Mouse (Mus musculus) midbrain, embryonic 11.5 days (tissue): ENCODE measurements around the gene Map3k5. TPM values are rescaled to one million over a fixed set of nuclear protein-coding genes. Genes with fewer than 3 reads are reported as not detected.

Source experiments
- ATAC-seq: fragments of 200-750 bp; cut with Nextera tagmentation; 2 replicates; pipeline ENCODE4 v1.8.0; 2017; ENCODE audit warnings: moderate TSS enrichment, moderate library complexity; ENCODE audit not compliant: low FRiP score
- DNase-seq: peaks from one replicate; pipeline ENCODE4 v3.0.0; 2015; ENCODE audit warnings: low spot score; ENCODE audit errors: missing footprints
- H3K27ac ChIP-seq: fragments of 300-500 bp; sonication (generic); 2 replicates; pipeline ENCODE4 v1.5.1; 2014; ENCODE audit warnings: low read depth, low read length
- H3K27me3 ChIP-seq: fragments of 300-500 bp; sonication (generic); 2 replicates; pipeline ENCODE4 v1.6.1; 2014; ENCODE audit warnings: mild to moderate bottlenecking, low read length, moderate library complexity, mixed read lengths; ENCODE audit not compliant: control insufficient read depth, insufficient read depth
- H3K36me3 ChIP-seq: fragments of 300-500 bp; sonication (generic); 2 replicates; pipeline ENCODE4 v1.6.1; 2014; ENCODE audit warnings: mild to moderate bottlenecking, low read length, moderate library complexity, mixed read lengths; ENCODE audit not compliant: control insufficient read depth, insufficient read depth
- H3K4me1 ChIP-seq: fragments of 300-500 bp; sonication (generic); 2 replicates; pipeline ENCODE4 v1.6.1; 2014; ENCODE audit warnings: low read length; ENCODE audit not compliant: control insufficient read depth, insufficient read depth
- H3K4me2 ChIP-seq: fragments of 300-500 bp; sonication (generic); 2 replicates; pipeline ENCODE4 v1.6.1; 2014; ENCODE audit warnings: mild to moderate bottlenecking, moderate library complexity
- H3K4me3 ChIP-seq: fragments of 300-500 bp; sonication (generic); 2 replicates; pipeline ENCODE4 v1.5.1; 2014; ENCODE audit warnings: low read depth, low read length
- H3K9ac ChIP-seq: fragments of 300-500 bp; sonication (generic); 2 replicates; pipeline ENCODE4 v1.6.1; 2014; ENCODE audit warnings: low read length
- H3K9me3 ChIP-seq: fragments of 300-500 bp; sonication (generic); 2 replicates; pipeline ENCODE4 v1.6.1; 2016; ENCODE audit warnings: low read length; ENCODE audit not compliant: control insufficient read depth
- WGBS: fragments of 180-500 bp; shearing (Covaris S2); extraction: QIAGEN DNeasy Blood & Tissue Kit; methylation state at CpG from one replicate; pipeline ENCODE4 v1.1.7; 2014; 5-methylcytosine and 5-hydroxymethylcytosine counted together
- polyA plus RNA-seq: library from polyadenylated mRNA; unstranded; fragments of >200 nt; fragmentation: Nextera tagmentation; extraction: Ambion mirVana; gene quantifications from 2 replicates; pipeline ENCODE4 v1.2.1, GENCODE M21; 2014

Gene Map3k5
- polyA plus RNA-seq, 1 experiment from 2014 or later = 0.51 TPM

DNA sequence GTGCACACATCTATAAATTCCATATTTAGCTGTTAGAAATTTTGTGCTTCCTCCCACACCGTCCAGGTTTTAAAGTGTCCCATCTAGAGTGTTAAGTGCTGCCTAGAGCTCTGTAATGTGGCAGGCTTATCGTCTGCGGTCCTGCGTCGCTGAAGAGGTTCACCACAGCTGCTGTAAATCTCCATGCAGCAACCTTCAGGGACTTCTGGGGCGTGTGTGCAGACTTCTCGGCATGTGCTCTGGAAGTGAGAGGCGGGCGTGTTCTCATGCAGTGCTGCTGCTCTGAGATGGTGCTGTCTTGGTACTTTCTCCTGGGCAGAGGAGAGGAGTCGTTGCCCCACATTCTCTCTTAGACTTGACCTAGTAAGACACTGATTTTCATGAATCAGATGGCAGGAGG is 246.9 kb downstream of the Map3k5 start:
- Histone ChIP-seq H3K4me2 (no peak overlapping the region), H3K27ac (no peak overlapping the region), H3K9ac (no peak overlapping the region), H3K4me1 (no peaks in the 10 kb centered on the region), H3K27me3 (no peaks in the 10 kb centered on the region), H3K4me3 (no peak overlapping the region), H3K36me3 (no peaks in the 10 kb centered on the region), H3K9me3 (no peaks in the 10 kb centered on the region)
- 63% methylated on average over 10 of the region's 10 CpGs for WGBS
- ATAC-seq (no peak), DNase-seq (no peak)

DNA sequence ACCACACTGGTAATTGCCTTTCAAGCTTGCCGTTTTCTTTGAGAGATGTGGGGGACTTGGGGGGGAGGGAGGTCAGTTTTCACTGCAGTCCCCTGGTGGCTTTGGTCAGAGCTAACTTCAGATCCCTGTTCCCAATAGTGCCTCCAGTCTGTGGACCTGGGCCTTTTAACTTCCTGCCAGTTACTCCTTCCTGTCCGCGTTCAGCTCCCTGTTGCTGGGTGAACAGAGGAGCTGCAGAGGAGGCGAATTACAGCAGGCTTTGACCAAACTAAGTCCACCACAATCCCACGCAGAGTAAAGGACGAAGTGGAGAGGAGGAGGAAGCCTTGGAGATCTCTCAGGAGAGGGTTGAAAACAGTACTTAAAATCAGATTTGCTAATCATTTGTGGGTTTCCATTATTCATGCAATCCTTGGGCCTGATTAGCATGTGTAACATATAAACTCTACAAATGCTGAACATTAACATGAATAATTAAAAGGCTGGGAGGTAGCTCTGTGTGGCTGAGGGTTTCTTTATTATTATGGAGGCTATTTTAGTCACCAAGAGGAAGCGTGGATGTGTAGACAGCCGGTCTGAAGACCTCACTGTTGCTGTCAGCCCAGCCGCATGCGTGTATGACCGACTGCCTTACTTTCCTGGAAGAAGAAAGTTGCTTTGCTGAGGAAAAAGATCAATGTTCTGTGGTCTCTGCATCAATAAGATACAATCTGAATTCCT is 247.6 kb downstream of the Map3k5 start:
- Histone ChIP-seq H3K4me2 (no peak overlapping the region), H3K27me3 (no peaks in the 10 kb centered on the region), H3K9ac (no peak overlapping the region), H3K4me3 (no peak overlapping the region), H3K27ac (no peak overlapping the region), H3K4me1 (no peaks in the 10 kb centered on the region), H3K9me3 (no peaks in the 10 kb centered on the region), H3K36me3 (no peaks in the 10 kb centered on the region)
- ATAC-seq (no peak), DNase-seq (no peak)
- WGBS = 67% methylated on average over 11 of the region's 11 CpGs

DNA sequence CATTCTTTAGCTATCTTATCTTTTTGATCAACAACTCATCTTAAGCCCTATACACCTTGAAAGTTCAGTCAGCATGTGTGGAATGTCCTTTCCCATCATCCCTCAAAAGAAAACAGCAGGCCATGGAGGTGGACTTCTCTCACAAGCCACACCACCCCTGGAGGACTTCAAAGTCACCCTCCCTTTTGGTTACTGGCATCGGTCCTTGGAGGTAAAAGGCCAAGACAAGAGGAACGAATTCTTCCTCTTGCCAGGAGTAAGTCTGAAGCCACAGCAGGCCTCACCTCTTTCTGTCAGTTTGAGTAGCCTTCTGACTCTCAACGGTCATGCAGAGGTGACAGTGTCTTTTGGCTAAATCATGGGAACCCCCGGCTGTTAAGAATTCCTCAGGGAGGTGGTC is 250.1 kb downstream of the Map3k5 start:
- Histone ChIP-seq H3K4me2 (no peak overlapping the region), H3K36me3 (no peaks in the 10 kb centered on the region), H3K9me3 (no peaks in the 10 kb centered on the region), H3K27ac (no peak overlapping the region), H3K9ac (no peak overlapping the region), H3K4me3 (no peak overlapping the region), H3K27me3 (no peaks in the 10 kb centered on the region), H3K4me1 (no peaks in the 10 kb centered on the region)
- ATAC-seq (no peak), DNase-seq (no peak)
- WGBS = 86% methylated on average over 4 of the region's 4 CpGs

DNA sequence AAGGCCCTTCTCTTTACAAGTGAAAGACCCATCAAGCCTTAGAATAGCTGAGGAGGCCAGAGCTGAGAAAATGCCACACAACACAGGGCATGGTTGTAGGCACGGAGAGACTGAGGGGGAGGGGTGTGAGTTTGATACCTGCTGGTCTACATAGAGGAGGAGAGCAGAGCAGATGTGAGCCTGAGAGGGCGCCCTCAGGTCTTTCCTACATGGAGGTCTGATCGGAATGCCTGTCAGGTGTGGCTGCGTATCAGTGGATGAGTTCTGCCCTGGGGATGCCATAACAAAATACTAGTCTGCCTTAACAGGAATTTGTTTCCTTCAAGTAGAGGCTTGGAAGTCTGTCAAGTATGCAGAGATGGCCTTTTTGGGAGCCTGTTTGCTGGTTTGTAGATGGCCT is 251.0 kb downstream of the Map3k5 start:
- H3K4me1 ChIP-seq = no peaks in the 10 kb centered on the region
- H3K27ac ChIP-seq = no peak overlapping the region
- H3K36me3 ChIP-seq = no peaks in the 10 kb centered on the region
- no peaks in the 10 kb centered on the region for H3K27me3 ChIP-seq
- no peak overlapping the region for H3K4me2 ChIP-seq
- ATAC-seq (no peak), DNase-seq (no peak)
- H3K4me3 ChIP-seq = no peak overlapping the region
- 84% methylated on average over 4 of the region's 4 CpGs for WGBS
- no peaks in the 10 kb centered on the region for H3K9me3 ChIP-seq
- no peak overlapping the region for H3K9ac ChIP-seq

DNA sequence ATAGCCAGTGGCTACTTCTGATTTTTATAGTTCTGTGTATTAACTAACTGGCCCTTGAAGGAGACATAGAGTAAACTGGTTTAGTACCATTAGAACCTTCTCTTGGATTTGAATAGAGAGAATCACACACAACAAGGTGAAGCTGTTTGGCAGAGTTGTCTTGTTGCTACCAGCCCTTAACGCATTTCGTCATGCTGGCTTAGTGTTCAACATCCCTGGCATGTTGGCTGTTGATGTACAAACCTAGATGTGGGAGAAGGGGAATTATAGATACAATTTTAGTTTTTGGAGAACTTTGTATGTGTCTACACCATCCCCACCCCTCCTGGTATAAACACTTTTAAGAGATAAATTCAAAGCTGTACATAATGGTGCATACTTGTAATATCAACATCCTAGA is 251.5 kb downstream of the Map3k5 start:
- Histone ChIP-seq H3K4me3 (no peak overlapping the region), H3K27me3 (no peaks in the 10 kb centered on the region), H3K27ac (no peak overlapping the region), H3K4me2 (no peak overlapping the region), H3K9ac (no peak overlapping the region), H3K36me3 (no peaks in the 10 kb centered on the region), H3K4me1 (no peaks in the 10 kb centered on the region), H3K9me3 (no peaks in the 10 kb centered on the region)
- WGBS = 92% methylated on average over 2 of the region's 2 CpGs
- ATAC-seq = no peak
- DNase-seq = no peak

DNA sequence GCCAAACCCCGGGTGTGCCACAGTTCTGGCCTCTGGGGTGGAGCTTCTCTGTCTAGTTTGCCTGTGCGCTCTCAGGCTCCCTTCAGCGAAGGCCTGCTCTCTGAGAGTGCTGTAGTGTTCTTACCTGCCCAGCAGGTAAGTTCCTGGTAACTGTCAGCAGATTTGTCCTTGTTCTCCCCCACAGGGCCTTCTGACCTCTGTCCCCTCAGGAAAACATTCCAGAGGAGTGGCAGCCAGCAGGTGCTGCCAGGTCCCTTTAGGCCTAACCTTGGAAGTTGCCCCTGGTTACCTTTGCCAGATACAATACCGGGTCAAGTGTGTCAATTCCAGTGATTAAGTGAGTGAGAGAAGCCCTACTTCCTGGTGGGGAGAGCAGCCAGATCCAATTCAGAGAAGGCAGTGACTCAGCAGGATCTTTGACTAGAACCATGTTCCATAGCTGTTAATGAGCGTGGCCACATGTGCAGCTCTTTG is 252.6 kb downstream of the Map3k5 start:
- Histone ChIP-seq H3K27me3 (no peaks in the 10 kb centered on the region), H3K4me3 (no peak overlapping the region), H3K4me2 (no peak overlapping the region), H3K27ac (no peak overlapping the region), H3K9me3 (no peaks in the 10 kb centered on the region), H3K9ac (no peak overlapping the region), H3K4me1 (no peaks in the 10 kb centered on the region), H3K36me3 (no peaks in the 10 kb centered on the region)
- 83% methylated on average over 5 of the region's 5 CpGs for WGBS
- DNase-seq (no peak), ATAC-seq (no peak)

DNA sequence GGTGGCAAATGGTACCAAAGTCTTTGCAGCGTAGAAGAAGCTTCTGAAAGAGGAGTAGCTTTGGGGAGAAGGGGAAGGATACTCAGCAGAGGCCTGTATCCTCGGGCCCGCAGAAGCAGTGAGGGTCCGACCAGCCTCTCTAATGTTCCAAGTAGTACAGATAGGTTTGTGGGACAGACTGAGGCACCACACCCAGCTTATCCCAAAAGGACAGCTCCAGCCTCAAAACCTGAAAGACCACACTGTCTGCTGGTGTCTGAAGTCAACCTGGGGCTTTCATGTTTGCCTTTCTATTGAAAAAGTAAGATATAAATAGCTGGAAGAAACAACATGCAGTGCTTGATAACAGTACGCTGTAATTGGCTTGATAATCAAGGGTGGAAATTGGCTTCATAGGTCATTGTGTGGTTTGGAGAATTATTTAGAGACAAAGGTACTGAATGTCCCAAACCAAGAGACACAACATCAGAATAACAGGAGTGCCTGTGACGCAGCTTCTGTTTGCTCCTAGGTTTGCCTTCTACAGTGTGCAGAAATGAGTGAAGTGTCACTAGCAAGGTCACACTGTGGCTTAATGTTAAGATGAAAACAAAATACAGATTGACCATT is 256.0 kb downstream of the Map3k5 start:
- Histone ChIP-seq H3K4me3 (no peak overlapping the region), H3K9me3 (no peaks in the 10 kb centered on the region), H3K4me1 (peaks cover 2% of the 10 kb centered on the region; the same call in 1 of the 2 replicates), H3K27me3 (no peaks in the 10 kb centered on the region), H3K36me3 (no peaks in the 10 kb centered on the region), H3K4me2 (no peak overlapping the region), H3K9ac (no peak overlapping the region), H3K27ac (no peak overlapping the region)
- WGBS = 95% methylated on average over 6 of the region's 6 CpGs
- ATAC-seq (no peak), DNase-seq (no peak)

Other genes with a start within 250 kb of the Map3k5 start
- gene Il20ra, start 221.9 kb upstream of the Map3k5 start, polyA plus RNA-seq = 0.14 and 0.22 TPM in 2 replicates
- gene Slc35d3, start 83.0 kb upstream of the Map3k5 start, polyA plus RNA-seq = 0.63 and 0.68 TPM in 2 replicates
- gene Pex7, start 26.8 kb upstream of the Map3k5 start, polyA plus RNA-seq = 33.4 and 33.6 TPM in 2 replicates
- gene Map7, start 214.0 kb downstream of the Map3k5 start, polyA plus RNA-seq = 5.6 and 6.3 TPM in 2 replicates